Mouse (Mus musculus) lung, postnatal 4 days (tissue): ENCODE data around the gene Amer3.
"Not testable (repeated sequence)": the region's sequence is repeated elsewhere in the genome, so short reads cannot be mapped to it uniquely, and the experiment has no call there.

Experiments
- DNase-seq, 2 experiments: peaks; one replicate each; pipeline ENCODE4 v3.0.0; 2021

Amer3 gene

GRCm38 (mm10) chr1:34601323-34602047 is 22.0 kb downstream of the Amer3 start:
- DNase-seq: no peak

GRCm38 (mm10) chr1:34602363-34602762 is 22.9 kb downstream of the Amer3 start:
- DNase-seq: peak; percentile 47 to 67

- no peak for DNase-seq
These were observed 34.3 kb downstream of the Amer3 start for GRCm38 (mm10) chr1:34613801-34614200.

GRCm38 (mm10) chr1:34620116-34620515 is 40.7 kb downstream of the Amer3 start:
- not testable (repeated sequence) for DNase-seq

- not testable (repeated sequence) for DNase-seq
These were observed 41.3 kb downstream of the Amer3 start for GRCm38 (mm10) chr1:34620761-34621160.

- DNase-seq: no peak
These were observed 56.3 kb downstream of the Amer3 start for GRCm38 (mm10) chr1:34635711-34636110.
